Mouse (Mus musculus): ENCODE data around the gene Pdk4.

Gene Pdk4
- long read RNA-seq, experiment 1, partial matches to known transcripts, result 0 of 2 reads
- long read RNA-seq, experiment 1, other reads (novel, unspliced or antisense), result 1 of 2 reads
- long read RNA-seq, experiment 2, result 0 reads

- intact Hi-C loops (cut with DNase I), result loop anchor here (10.0 kb wide), 1 partner anchor 81 kb away; no protein-coding TSS in a partner anchor
Measured at GRCm38 (mm10) chr6:5495961-5496853, at the start of gene Pdk4. TSS of gene Pdk4 (minus strand) at chr6:5496309.

GRCm38 (mm10) chr6:5537855-5538365, 41.8 kb upstream of the Pdk4 start:
- intact Hi-C loops (cut with DNase I), result no loop called here

GRCm38 (mm10) chr6:5535754-5536153, 39.6 kb upstream of the Pdk4 start:
- intact Hi-C loops (cut with DNase I), result no loop called here

GRCm38 (mm10) chr6:5517091-5517490, 21.0 kb upstream of the Pdk4 start:
- intact Hi-C loops (cut with DNase I), result no loop called here

- intact Hi-C loops (cut with DNase I), result no loop called here
Measured at GRCm38 (mm10) chr6:5509757-5510156, 13.6 kb upstream of the Pdk4 start.

GRCm38 (mm10) chr6:5509303-5509702, 13.2 kb upstream of the Pdk4 start:
- intact Hi-C loops (cut with DNase I), result no loop called here

- intact Hi-C loops (cut with DNase I), result no loop called here
Measured at GRCm38 (mm10) chr6:5507821-5508220, 11.7 kb upstream of the Pdk4 start.

- intact Hi-C loops (cut with DNase I), result no loop called here
Measured at GRCm38 (mm10) chr6:5506271-5506670, 10.2 kb upstream of the Pdk4 start.

- intact Hi-C loops (cut with DNase I), result no loop called here
Measured at GRCm38 (mm10) chr6:5502810-5503209, 6.7 kb upstream of the Pdk4 start.

- intact Hi-C loops (cut with DNase I), result no loop called here
Measured at GRCm38 (mm10) chr6:5501551-5501950, 5.4 kb upstream of the Pdk4 start.

GRCm38 (mm10) chr6:5498740-5499139, 2.6 kb upstream of the Pdk4 start:
- intact Hi-C loops (cut with DNase I), result loop anchor here (10.0 kb wide), 1 partner anchor 84 kb away; no protein-coding TSS in a partner anchor

GRCm38 (mm10) chr6:5496854-5497235, 736 bp upstream of the Pdk4 start:
- intact Hi-C loops (cut with DNase I), result loop anchor here (10.0 kb wide), 1 partner anchor 82 kb away; no protein-coding TSS in a partner anchor

- intact Hi-C loops (cut with DNase I), result no loop called here
Measured at GRCm38 (mm10) chr6:5485028-5485427, 11.1 kb downstream of the Pdk4 start.

- intact Hi-C loops (cut with DNase I), result no loop called here
Measured at GRCm38 (mm10) chr6:5482270-5482783, 13.8 kb downstream of the Pdk4 start.

GRCm38 (mm10) chr6:5481066-5481465, 15.0 kb downstream of the Pdk4 start:
- intact Hi-C loops (cut with DNase I), result no loop called here

GRCm38 (mm10) chr6:5474021-5474420, 22.1 kb downstream of the Pdk4 start:
- intact Hi-C loops (cut with DNase I), result no loop called here

- intact Hi-C loops (cut with DNase I), result no loop called here
Measured at GRCm38 (mm10) chr6:5472692-5473091, 23.4 kb downstream of the Pdk4 start.

GRCm38 (mm10) chr6:5470480-5471318, 25.4 kb downstream of the Pdk4 start:
- intact Hi-C loops (cut with DNase I), result no loop called here

- intact Hi-C loops (cut with DNase I), result no loop called here
Measured at GRCm38 (mm10) chr6:5455836-5456235, 40.3 kb downstream of the Pdk4 start.

- intact Hi-C loops (cut with DNase I), result no loop called here
Measured at GRCm38 (mm10) chr6:5449878-5450277, 46.2 kb downstream of the Pdk4 start.

GRCm38 (mm10) chr6:5448396-5448795, 47.7 kb downstream of the Pdk4 start:
- intact Hi-C loops (cut with DNase I), result no loop called here

All from adrenal gland (tissue).